Mouse (Mus musculus): Measurements from ENCODE around the gene Ankrd39.

DNA sequence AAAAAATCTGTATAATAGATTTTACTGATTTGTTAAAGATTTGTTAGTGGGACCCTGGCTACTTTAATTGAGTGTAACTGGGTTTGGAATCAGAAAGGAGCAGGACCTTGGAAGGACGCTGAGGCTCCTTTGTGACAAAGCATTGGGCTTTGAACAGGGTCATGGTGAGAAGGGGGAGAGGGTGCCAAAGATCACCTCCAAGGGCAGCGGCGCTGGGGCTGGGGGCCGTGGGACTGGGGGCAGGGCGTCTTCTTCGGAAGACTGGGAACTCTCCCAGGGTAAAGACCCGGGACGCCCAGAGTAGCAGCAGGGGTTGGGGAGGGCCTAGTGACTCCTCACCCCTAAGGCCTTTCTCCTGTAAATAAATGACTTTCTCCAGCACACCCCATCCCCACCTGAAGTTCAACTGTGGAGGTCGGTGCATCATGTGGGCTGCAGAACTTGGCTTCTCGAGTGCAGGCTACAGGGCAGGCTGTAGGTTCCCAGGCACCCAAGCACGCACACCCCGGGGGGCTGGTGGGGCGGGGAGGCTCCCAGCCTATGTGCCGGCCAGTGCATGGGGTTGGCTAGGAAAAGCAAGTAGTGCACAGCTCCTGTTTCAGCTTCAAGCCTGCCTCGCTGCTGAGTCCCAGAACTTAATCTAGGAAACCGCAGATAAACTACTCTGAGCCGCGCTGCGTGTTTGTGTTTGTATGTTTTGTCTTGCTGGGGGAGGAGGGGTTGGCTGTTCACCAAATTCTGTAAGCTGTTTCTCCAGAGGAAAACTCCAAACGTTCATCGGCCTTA lies 20.8 kb upstream of the Ankrd39 start:
- no peak for TF ChIP-seq EP300 (IDR thresholded peaks at IDR 0.05; ENCODE audit: insufficient read depth, low read depth, low read length)
- no peak for TF ChIP-seq CTCF (IDR thresholded peaks at IDR 0.05)
- no peak for TF ChIP-seq POLR2A (IDR thresholded peaks at IDR 0.05; ENCODE audit: insufficient read depth, low read depth, low read length)
